In the genomic region with DNA sequence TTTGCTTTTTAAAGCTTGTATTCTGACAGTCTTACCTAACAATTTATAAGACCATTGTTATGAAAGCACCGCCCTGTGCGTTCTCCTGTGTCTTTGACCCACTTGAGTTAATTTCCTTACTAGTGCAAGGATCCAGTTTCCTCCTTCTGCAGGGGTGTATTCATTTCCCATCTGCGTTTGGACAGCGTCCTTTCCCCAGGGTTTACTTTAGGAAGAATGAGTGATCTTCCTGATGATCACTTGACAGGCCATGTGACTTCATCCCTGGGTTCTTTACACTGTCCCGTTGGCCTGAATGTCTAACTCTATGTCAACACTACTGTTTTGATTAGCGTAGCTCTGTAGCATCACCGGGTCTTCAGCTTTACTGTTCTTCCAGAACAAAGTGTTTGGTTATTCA, we compare ENCODE assay signal across 23 mouse cellular contexts.
"Had no signal": no experiment of that assay in that cellular context is flagged by ENCODE, and none has a peak within 500 bp of the region (broad histone marks: within the 10 kb centered on the region; RNA-seq: fewer than 3 reads in every experiment).

No protein-coding gene starts in this region.

- ATAC-seq: forebrain, postnatal 0 days; hindbrain, postnatal 0 days; intestine, embryonic 16.5 days; liver, embryonic 12.5 days had no signal

- DNase-seq: forebrain, postnatal 0 days; gastrocnemius, postnatal 14 days; gastrocnemius, postnatal 36 days; heart, postnatal 14 days; kidney, adult 18-20 months; kidney, adult 8-10 months; kidney, postnatal 10 days; kidney, postnatal 36 days; layer of hippocampus, adult 9-11 months; layer of hippocampus, postnatal 36 days; left cerebral cortex, postnatal 4 days had no signal

- H3K27ac ChIP-seq: heart, embryonic 13.5 days; heart, embryonic 15.5 days; hindbrain, embryonic 13.5 days; hindbrain, embryonic 15.5 days; hindbrain, postnatal 0 days; kidney, embryonic 15.5 days; limb, embryonic 13.5 days; limb, embryonic 15.5 days; liver, embryonic 12.5 days; liver, embryonic 14.5 days had no signal

- H3K4me1 ChIP-seq: heart, embryonic 13.5 days; heart, embryonic 15.5 days; hindbrain, embryonic 13.5 days; hindbrain, embryonic 15.5 days; kidney, embryonic 15.5 days; limb, embryonic 13.5 days; limb, embryonic 15.5 days; liver, embryonic 12.5 days had no signal

- H3K27me3 ChIP-seq: heart, embryonic 13.5 days; heart, embryonic 15.5 days; hindbrain, embryonic 13.5 days; hindbrain, embryonic 15.5 days; kidney, embryonic 15.5 days; limb, embryonic 13.5 days; limb, embryonic 15.5 days; liver, embryonic 12.5 days had no signal

- H3K4me2 ChIP-seq: heart, embryonic 11.5 days; heart, embryonic 13.5 days; heart, embryonic 15.5 days; hindbrain, embryonic 13.5 days; hindbrain, embryonic 15.5 days; kidney, embryonic 15.5 days; limb, embryonic 13.5 days; limb, embryonic 15.5 days; liver, embryonic 12.5 days had no signal

- H3K4me3 ChIP-seq: heart, embryonic 13.5 days; heart, embryonic 15.5 days; hindbrain, embryonic 13.5 days; hindbrain, embryonic 15.5 days; kidney, embryonic 15.5 days; limb, embryonic 13.5 days; limb, embryonic 15.5 days; liver, embryonic 12.5 days had no signal

- H3K9me3 ChIP-seq: heart, embryonic 13.5 days; heart, embryonic 15.5 days; hindbrain, embryonic 13.5 days; hindbrain, embryonic 15.5 days; kidney, embryonic 15.5 days; limb, embryonic 13.5 days; limb, embryonic 15.5 days; liver, embryonic 12.5 days had no signal

- H3K36me3 ChIP-seq: heart, embryonic 13.5 days; heart, embryonic 15.5 days; hindbrain, embryonic 13.5 days; hindbrain, embryonic 15.5 days; kidney, embryonic 15.5 days; limb, embryonic 13.5 days; limb, embryonic 15.5 days; liver, embryonic 12.5 days had no signal

- H3K9ac ChIP-seq: forebrain, postnatal 0 days; heart, embryonic 13.5 days; heart, embryonic 15.5 days; hindbrain, embryonic 13.5 days; hindbrain, embryonic 15.5 days; kidney, embryonic 15.5 days; limb, embryonic 13.5 days; limb, embryonic 15.5 days; liver, embryonic 12.5 days; liver, embryonic 14.5 days had no signal
